Mouse (Mus musculus) cerebellum, adult 9-10 months (tissue): ENCODE measurements at regions not wholly inside any gene's neighbourhood (a gene's known extent, or its start where the extent isn't known, plus 50 kb on each side); places are given as distances from the start of the nearest gene placed in this dataset.

Experiments
- DNase-seq: peaks from one replicate; pipeline ENCODE4 v3.0.0; 2022

GRCm38 (mm10) chr7:136829621-136830313 lies 64.6 kb upstream of the Mgmt start:
- DNase-seq, result no peak

GRCm38 (mm10) chr7:136832419-136832818 lies 62.0 kb upstream of the Mgmt start:
- DNase-seq, result no peak

DNA sequence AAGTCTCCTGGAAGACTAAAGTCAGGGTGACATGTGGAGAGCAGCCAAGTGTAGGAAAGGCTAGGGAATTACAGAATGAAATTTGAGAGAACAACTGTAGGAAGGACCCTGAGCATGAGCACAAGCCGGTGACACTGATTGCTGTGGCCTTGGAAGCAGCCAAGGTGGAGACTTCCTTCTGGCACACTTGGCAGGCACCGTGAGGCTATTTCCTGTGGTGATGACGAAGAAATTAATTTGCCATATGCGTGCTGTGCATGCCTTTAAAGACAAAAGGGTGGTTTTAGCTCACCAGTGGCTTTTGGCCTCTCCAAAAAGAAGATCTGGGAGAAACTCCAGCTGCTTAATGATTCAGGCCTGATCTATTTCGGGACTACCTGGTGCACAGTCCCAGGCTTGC lies 55.4 kb upstream of the Mgmt start:
- no peak for DNase-seq

GRCm38 (mm10) chr7:136840224-136840623 lies 54.2 kb upstream of the Mgmt start:
- DNase-seq, result no peak

GRCm38 (mm10) chr7:136842751-136843150 lies 51.7 kb upstream of the Mgmt start:
- no peak for DNase-seq

DNA sequence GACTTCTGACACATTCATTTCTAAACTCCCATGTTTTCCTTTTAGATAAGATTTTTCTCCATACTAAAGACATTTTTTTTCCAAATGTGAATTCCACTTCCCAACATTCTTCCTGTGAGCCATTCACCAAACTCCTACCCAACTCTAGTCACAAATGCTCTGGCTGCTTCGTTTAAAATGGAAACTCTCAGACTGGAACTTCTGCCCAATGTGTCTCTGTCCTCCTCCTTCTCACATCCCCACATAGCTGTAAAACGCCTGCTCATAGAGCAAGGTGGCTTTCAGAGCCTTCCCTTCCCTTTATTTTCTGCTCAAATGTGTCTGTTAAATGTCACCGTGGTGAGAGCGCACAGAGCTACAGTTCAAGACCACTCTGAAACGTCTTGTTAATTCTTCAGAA lies 50.1 kb upstream of the Mgmt start:
- DNase-seq, result no peak
